11 mouse cellular contexts compared by ENCODE assay signal in the genomic region with DNA sequence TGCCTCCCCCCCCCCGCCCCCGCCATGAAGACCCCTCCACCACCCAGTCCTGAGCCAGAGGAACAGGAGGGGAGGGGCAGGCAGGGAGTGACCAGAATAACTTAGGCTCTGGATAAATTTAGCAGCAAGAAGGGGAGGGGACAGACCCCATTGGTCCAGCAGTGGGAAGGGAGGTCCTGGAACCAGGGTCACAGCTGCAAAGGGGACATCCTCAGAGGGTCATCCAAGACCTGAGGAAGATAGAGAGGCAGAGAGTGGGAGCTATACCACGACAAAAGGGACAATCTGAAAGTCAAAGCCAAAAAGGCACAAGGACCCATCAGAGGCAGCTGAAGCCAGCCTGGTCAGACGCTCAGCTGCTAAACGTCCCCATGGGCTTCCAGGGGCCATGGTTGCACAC. TPM values are rescaled to one million over a fixed set of nuclear protein-coding genes. Genes with fewer than 3 reads are reported as not detected.
DNase-seq lines count a peak whose midpoint lies in the region; ATAC-seq and TF ChIP-seq lines count a peak whose summit lies in the region.
"Had no signal": no experiment of that assay in that cellular context is flagged by ENCODE, and none has a peak within 500 bp of the region (broad histone marks: within the 10 kb centered on the region; RNA-seq: fewer than 3 reads in every experiment).

Hrc (plus strand) TSS at position 235 of the 400 bp plus-strand sequence.

- H3K9me3 ChIP-seq in lung, embryonic 16.5 days (ENCODE audit: control insufficient read depth, low read length) = no peaks in the 10 kb centered on the region
- H3K9me3 ChIP-seq in intestine, embryonic 15.5 days = no peaks in the 10 kb centered on the region
- no peaks in the 10 kb centered on the region for H3K9me3 ChIP-seq in stomach, embryonic 15.5 days

- no peaks in the 10 kb centered on the region for H3K36me3 ChIP-seq in lung, embryonic 16.5 days (ENCODE audit: control insufficient read depth, insufficient read depth, low read length)
- H3K36me3 ChIP-seq in intestine, embryonic 15.5 days = no peaks in the 10 kb centered on the region; the same call in 1 of the 2 replicates
- no peaks in the 10 kb centered on the region for H3K36me3 ChIP-seq in stomach, embryonic 15.5 days
- H3K36me3 ChIP-seq: G1E had no signal

- peak within 1 kb of the TSS; percentile 78 for H3K4me2 ChIP-seq in lung, embryonic 16.5 days (ENCODE audit: low read depth, low read length)
- H3K4me2 ChIP-seq in intestine, embryonic 15.5 days (replicated peaks) = peak within 1 kb of the TSS; percentile 94
- H3K4me2 ChIP-seq in stomach, embryonic 15.5 days = peak within 1 kb of the TSS; percentile 76

- H3K9ac ChIP-seq in lung, embryonic 16.5 days (ENCODE audit: low read length) = peak within 1 kb of the TSS; percentile 33; the same call in 1 of the 2 replicates
- H3K9ac ChIP-seq in intestine, embryonic 15.5 days = no peak within 1 kb of the TSS
- H3K9ac ChIP-seq in stomach, embryonic 15.5 days = 0 out of 2 replicates have a peak within 1 kb of the TSS, but pooled peaks have one; percentile 0

- H3K27me3 ChIP-seq in lung, embryonic 16.5 days (ENCODE audit: control insufficient read depth, insufficient read depth, low read depth, low read length) = peaks cover 2% of the 10 kb centered on the region; the same call in 1 of the 2 replicates
- no peaks in the 10 kb centered on the region for H3K27me3 ChIP-seq in intestine, embryonic 15.5 days (replicated peaks)
- no peaks in the 10 kb centered on the region for H3K27me3 ChIP-seq in stomach, embryonic 15.5 days (replicated peaks)

- H3K4me3 ChIP-seq in lung, embryonic 16.5 days (ENCODE audit: low read length) = 0 out of 2 replicates have a peak within 1 kb of the TSS, but pooled peaks have one; percentile 63
- H3K4me3 ChIP-seq in intestine, embryonic 15.5 days (replicated peaks) = no peak within 1 kb of the TSS; the same call in 1 of the 2 replicates
- no peak within 1 kb of the TSS for H3K4me3 ChIP-seq in stomach, embryonic 15.5 days (replicated peaks)
- no peak within 1 kb of the TSS; the same call in 1 of the 2 replicates for H3K4me3 ChIP-seq in layer of hippocampus, adult 2 months

- no peak for DNase-seq in lung, postnatal 14 days
- DNase-seq in heart, adult 11 months = peak; percentile 98
- no peak for DNase-seq in layer of hippocampus, adult 2 months (ENCODE audit: low spot score in 2 of 2)
- DNase-seq in embryo, embryonic 11 days = no peak
- DNase-seq: thymus, postnatal 36 days had no signal

- peaks cover 37% of the 10 kb centered on the region for H3K4me1 ChIP-seq in lung, embryonic 16.5 days (replicated peaks; ENCODE audit: control insufficient read depth, insufficient read depth, low read length)
- peaks cover 55% of the 10 kb centered on the region for H3K4me1 ChIP-seq in intestine, embryonic 15.5 days (replicated peaks)
- peaks cover 47% of the 10 kb centered on the region for H3K4me1 ChIP-seq in stomach, embryonic 15.5 days

- H3K27ac ChIP-seq in lung, embryonic 16.5 days (ENCODE audit: low read length) = peak within 1 kb of the TSS; percentile 37
- H3K27ac ChIP-seq in intestine, embryonic 15.5 days = 0 out of 2 replicates have a peak within 1 kb of the TSS, but pooled peaks have one; percentile 90
- peak within 1 kb of the TSS; percentile 97 for H3K27ac ChIP-seq in stomach, embryonic 15.5 days
- H3K27ac ChIP-seq in layer of hippocampus, adult 2 months = no peak within 1 kb of the TSS

- 22% methylated on average over 5 of the region's 5 CpGs for WGBS in lung, embryonic 16.5 days
- 31% methylated on average over 5 of the region's 5 CpGs for WGBS in intestine, embryonic 15.5 days
- 26% methylated on average over 5 of the region's 5 CpGs for WGBS in stomach, embryonic 15.5 days

- TF ChIP-seq CTCF in layer of hippocampus, adult 2 months (conservative IDR thresholded peaks at IDR 0.05) = no peak

- no peak for ATAC-seq in lung, embryonic 16.5 days (ENCODE audit: low read depth)
- no peak for ATAC-seq in intestine, embryonic 15.5 days
- ATAC-seq in stomach, embryonic 15.5 days (ENCODE audit: insufficient read depth, low FRiP score, low read depth) = no peak
- no peak for ATAC-seq in erythroid progenitor cell, adult 5-6 weeks (replicated peaks; ENCODE audit: low FRiP score, poor library complexity, severe bottlenecking)

RNA-seq across cellular contexts. Expression of gene Hrc, which starts in this region (rescaled TPM):
- 1.8 and 2.0 TPM in 2 replicates for polyA plus RNA-seq in lung, embryonic 16.5 days (2015; fragmentation: Nextera tagmentation; extraction: Ambion mirVana)
- polyA plus RNA-seq in intestine, embryonic 15.5 days (2015; fragmentation: Nextera tagmentation; extraction: Ambion mirVana) = 0.97 and 1.2 TPM in 2 replicates
- polyA plus RNA-seq in stomach, embryonic 15.5 days (2015; fragmentation: Nextera tagmentation; extraction: Ambion mirVana) = 1.4 and 1.5 TPM in 2 replicates
- total RNA-seq in erythroid progenitor cell, adult 5-6 weeks (2015; ENCODE audit: low replicate concordance) = not detected in 2 replicates
- not detected in 2 replicates for total RNA-seq in erythroid progenitor cell, adult 5-6 weeks (2017; ENCODE audit: low replicate concordance)
- total RNA-seq in layer of hippocampus, adult 2 months (2021) = under 1 TPM; 0.22 to 0.33 TPM
- total RNA-seq: megakaryocyte-erythroid progenitor cell, adult 5-6 weeks had no signal
- polyA plus RNA-seq: G1E had no signal
